Mouse (Mus musculus) small intestine, adult 2 months (tissue): ENCODE data around the gene Ccdc81. TPM values are rescaled to one million over a fixed set of nuclear protein-coding genes. Genes with fewer than 3 reads are reported as not detected.

ENCODE experiments used
- H3K27ac ChIP-seq: fragments of 200-500 bp; 2 replicates; pipeline ENCODE4 v1.5.1; 2012; ENCODE audit warnings: low read depth, low read length, control low read depth, inconsistent platforms; ENCODE audit not compliant: insufficient read depth
- H3K27me3 ChIP-seq: fragments of 200-500 bp; 2 replicates; pipeline ENCODE4 v1.6.1; 2012; ENCODE audit warnings: mild to moderate bottlenecking, moderate library complexity, low read length, inconsistent platforms; ENCODE audit not compliant: control insufficient read depth, insufficient read depth
- H3K36me3 ChIP-seq: fragments of 200-500 bp; 2 replicates; pipeline ENCODE4 v1.6.1; 2012; ENCODE audit warnings: mild to moderate bottlenecking, low read length, control low read depth, inconsistent platforms; ENCODE audit not compliant: control insufficient read depth, insufficient read depth
- H3K4me1 ChIP-seq: fragments of 200-500 bp; 2 replicates; pipeline ENCODE4 v1.6.1; 2012; ENCODE audit warnings: low read length, inconsistent platforms, mixed read lengths; ENCODE audit not compliant: control insufficient read depth, insufficient read depth, insufficient read length
- H3K4me3 ChIP-seq: fragments of 200-500 bp; 2 replicates; pipeline ENCODE4 v1.5.1; 2012; ENCODE audit warnings: low read depth, mild to moderate bottlenecking, control low read depth, inconsistent platforms, low read length, moderate library complexity
- CTCF ChIP-seq: fragments of 200-500 bp; IDR thresholded peaks from 2 replicates; pipeline ENCODE4 v1.5.1; 2012; ENCODE audit warnings: low read depth, mild to moderate bottlenecking, control low read depth, inconsistent platforms, low read length, moderate library complexity, mixed read lengths; ENCODE audit not compliant: insufficient replicate concordance, insufficient read length; ENCODE audit errors: extremely low read depth
- POLR2A ChIP-seq: fragments of 200-500 bp; IDR thresholded peaks from 2 replicates; pipeline ENCODE4 v1.6.1; 2012; ENCODE audit warnings: low read depth, mild to moderate bottlenecking, control low read depth, inconsistent platforms, low read length, moderate library complexity
- WGBS: fragments of 180-500 bp; shearing (Covaris S2); methylation state at CpG from one replicate; pipeline ENCODE4 v1.1.7; 2018; 5-methylcytosine and 5-hydroxymethylcytosine counted together
- polyA plus RNA-seq: library from polyadenylated mRNA; depleted of rRNA; stranded (reverse); fragments of >200 nt; gene quantifications from 2 replicates; pipeline ENCODE4 v1.2.3, GENCODE M21; 2012; rRNA removed

The Ccdc81 gene
- polyA plus RNA-seq, 1 experiment = not detected

GRCm38 (mm10) chr7:89833521-89833920 lies 69.9 kb downstream of the Ccdc81 start:
- no peaks in the 10 kb centered on the region for H3K27me3 ChIP-seq
- 78% methylated on average over 8 of the region's 8 CpGs for WGBS
- no peak for TF ChIP-seq POLR2A
- TF ChIP-seq CTCF = no peak

GRCm38 (mm10) chr7:89829201-89829600 lies 74.2 kb downstream of the Ccdc81 start:
- Histone ChIP-seq H3K4me3 (no peak overlapping the region), H3K36me3 (no peaks in the 10 kb centered on the region), H3K27ac (no peak overlapping the region), H3K4me1 (no peaks in the 10 kb centered on the region), H3K27me3 (no peaks in the 10 kb centered on the region)
- WGBS = 63% methylated on average over 7 of the region's 7 CpGs
- TF ChIP-seq POLR2A = no peak
- peak; percentile 30; the same call in 1 of the 2 replicates for TF ChIP-seq CTCF

More at GRCm38 (mm10) chr7:89833521-89833920, 69.9 kb downstream of the Ccdc81 start:
- H3K36me3 ChIP-seq = no peaks in the 10 kb centered on the region
- no peaks in the 10 kb centered on the region for H3K4me1 ChIP-seq
- H3K27ac ChIP-seq = no peak overlapping the region
- no peak overlapping the region for H3K4me3 ChIP-seq

GRCm38 (mm10) chr7:89828436-89829065 lies 74.9 kb downstream of the Ccdc81 start:
- no peak overlapping the region for H3K27ac ChIP-seq

More at GRCm38 (mm10) chr7:89828436-89829065, 74.9 kb downstream of the Ccdc81 start:
- TF ChIP-seq POLR2A (no peak), CTCF (no peak)
- no peak overlapping the region for H3K4me3 ChIP-seq
- H3K36me3 ChIP-seq = no peaks in the 10 kb centered on the region
- no peaks in the 10 kb centered on the region for H3K27me3 ChIP-seq
- WGBS = 89% methylated on average over 4 of the region's 4 CpGs
- no peaks in the 10 kb centered on the region for H3K4me1 ChIP-seq

Other genes with a start within 250 kb of the Ccdc81 start
- 9.7 and 23.9 TPM in 2 replicates for gene Hikeshi, start 37.6 kb upstream of the Ccdc81 start, polyA plus RNA-seq
- 3.1 and 17.0 TPM in 2 replicates for gene Eed, start 77.4 kb upstream of the Ccdc81 start, polyA plus RNA-seq
- gene Picalm, start 226.6 kb upstream of the Ccdc81 start, polyA plus RNA-seq = 12.3 and 36.3 TPM in 2 replicates